Mouse (Mus musculus): Measurements from ENCODE around the gene Prcp.
A peak's percentile ranks its signal among the peaks of the same experiment; 100 is the strongest.

Gene Prcp

DNA sequence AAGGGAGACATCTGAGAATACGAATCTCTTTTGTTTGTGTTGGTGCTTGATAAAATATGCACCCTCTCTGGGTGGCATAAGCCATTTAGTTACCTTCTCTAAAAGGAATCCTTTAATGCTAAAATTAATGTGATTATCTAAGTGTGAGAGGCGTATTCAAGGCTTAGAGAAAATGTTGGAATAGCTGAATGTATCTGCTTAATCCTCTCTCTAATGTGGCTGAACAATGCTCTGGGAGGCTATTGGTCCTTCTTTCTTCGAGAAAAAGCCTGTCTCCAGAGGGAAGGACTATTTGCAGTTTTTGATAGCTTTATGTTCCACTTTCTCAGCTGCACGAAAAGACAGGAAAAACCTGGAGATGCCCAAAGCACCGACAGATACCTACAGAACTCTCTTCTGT, 62.5 kb downstream of the Prcp start:
- TF ChIP-seq GATA4 (IDR thresholded peaks at IDR 0.05; ENCODE audit: insufficient replicate concordance, low read length) = no peak

DNA sequence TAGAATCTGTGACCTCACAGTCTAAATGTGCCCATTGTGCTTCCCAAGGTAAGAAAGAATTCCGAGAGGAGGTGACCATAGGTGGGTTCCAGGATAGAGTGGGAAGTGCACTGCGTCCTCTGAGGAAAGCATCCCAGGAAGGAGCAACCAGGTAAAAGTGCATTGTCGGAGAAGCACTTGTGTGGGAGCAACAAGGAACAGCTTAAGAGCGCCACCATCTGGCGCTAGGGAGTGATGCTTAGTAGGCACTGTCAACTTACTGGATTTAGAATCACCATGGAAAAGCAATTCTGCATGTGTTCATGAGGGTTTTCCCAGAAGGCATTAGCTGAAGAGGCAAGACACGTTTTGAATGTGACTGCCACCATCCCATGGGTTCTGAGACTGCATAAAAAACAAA, 63.7 kb downstream of the Prcp start:
- no peak for TF ChIP-seq GATA4 (IDR thresholded peaks at IDR 0.05; ENCODE audit: insufficient replicate concordance, low read length)

DNA sequence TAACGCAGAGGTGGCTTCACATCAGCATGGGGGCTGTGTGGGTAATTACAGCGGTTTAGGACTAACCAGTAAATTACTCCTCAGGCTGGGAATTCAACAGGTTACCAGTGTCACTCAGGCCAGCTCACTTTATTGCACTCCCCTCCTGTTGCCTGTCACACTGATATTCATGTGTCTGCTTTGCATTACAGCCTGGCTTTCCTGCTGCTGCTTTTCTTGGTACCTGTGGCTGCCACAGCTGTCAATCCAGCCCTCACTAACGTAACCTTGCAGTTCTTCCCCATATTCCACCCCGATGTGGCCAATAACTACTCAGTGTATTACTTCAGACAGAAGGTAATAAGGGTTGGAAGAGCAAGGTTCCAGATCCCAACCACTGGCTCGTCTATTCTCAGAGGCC, 65.5 kb downstream of the Prcp start:
- no peak for TF ChIP-seq GATA4 (IDR thresholded peaks at IDR 0.05; ENCODE audit: insufficient replicate concordance, low read length)

DNA sequence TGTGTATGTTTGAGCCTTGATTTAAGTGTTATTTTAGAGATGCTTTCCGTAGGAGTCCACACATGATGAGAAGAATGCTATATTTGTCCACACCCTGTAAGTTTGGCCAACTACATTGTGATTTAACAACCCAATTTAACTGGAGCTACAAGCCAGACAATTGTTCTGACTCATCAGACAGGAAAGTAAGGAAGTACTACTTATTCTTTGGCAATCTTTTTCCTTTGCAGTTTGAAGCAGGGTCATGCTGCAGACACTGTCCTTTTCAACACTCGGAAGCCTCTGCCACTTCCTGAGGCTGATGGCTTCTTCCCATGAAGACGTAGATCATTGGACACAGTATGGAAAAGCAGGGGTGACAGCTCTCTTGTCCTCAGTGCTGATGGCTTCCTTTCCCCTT, 76.5 kb downstream of the Prcp start:
- TF ChIP-seq GATA4 (IDR thresholded peaks at IDR 0.05; ENCODE audit: insufficient replicate concordance, low read length) = peak; percentile 91

DNA sequence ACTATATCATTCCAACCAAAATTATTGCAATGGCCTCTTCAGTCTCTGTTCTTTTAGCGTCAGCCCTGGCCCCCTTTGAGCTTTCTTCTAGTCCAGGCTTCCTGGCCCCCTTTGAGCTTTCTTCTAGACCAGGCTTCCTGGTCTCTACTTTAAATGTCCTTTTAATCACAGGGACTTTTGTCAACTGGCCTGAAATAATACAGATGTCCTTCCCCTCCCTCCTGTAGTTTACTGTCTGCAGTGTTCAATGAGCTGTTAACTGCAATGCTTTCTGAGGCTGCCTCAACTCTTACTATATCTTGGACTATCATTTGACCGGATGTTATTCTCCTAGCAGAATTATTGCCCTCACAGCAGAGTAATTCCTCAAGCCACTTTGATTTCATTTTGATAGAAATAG, 77.9 kb downstream of the Prcp start:
- no peak for TF ChIP-seq GATA4 (IDR thresholded peaks at IDR 0.05; ENCODE audit: insufficient replicate concordance, low read length)

DNA sequence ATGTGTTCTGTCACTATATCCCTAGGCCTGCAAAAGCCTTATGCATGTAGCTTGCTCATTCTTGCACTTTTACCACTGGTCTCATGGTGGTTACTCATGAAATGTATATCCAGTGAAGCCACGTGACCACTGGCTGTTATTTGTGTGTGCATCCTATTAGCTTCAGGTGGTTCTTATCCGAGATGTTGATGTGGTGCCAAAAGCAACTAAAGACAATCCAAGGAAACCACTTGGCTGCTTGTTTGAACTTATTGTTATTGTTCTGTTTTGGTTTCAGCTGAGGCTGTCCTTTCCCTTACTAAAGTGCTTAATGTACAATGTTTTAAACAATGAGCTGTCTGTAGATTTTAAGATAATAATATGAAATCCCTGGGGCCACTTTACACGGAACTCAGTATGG, 85.5 kb downstream of the Prcp start:
- no peak for TF ChIP-seq GATA4 (IDR thresholded peaks at IDR 0.05; ENCODE audit: insufficient replicate concordance, low read length)

DNA sequence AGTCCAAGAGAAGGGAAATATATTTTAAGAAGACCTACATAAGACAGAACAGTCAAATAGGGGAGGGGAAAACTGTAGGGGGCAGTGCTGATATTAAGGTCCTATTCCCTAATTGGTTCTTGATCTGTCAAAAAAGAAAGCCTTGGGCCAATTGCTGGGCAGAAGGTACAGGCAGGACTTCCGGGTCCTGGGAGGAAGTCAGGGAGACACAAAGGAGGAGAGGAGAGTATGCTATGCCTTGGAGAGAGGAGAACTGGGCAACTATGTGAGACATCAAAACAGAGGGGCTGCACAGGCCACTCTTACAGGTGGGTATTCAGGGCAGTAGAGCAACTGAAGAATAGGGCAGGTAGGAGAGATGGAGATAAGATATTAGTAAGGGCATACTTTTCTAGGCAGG, 87.6 kb downstream of the Prcp start:
- TF ChIP-seq GATA4 (IDR thresholded peaks at IDR 0.05; ENCODE audit: insufficient replicate concordance, low read length) = no peak

DNA sequence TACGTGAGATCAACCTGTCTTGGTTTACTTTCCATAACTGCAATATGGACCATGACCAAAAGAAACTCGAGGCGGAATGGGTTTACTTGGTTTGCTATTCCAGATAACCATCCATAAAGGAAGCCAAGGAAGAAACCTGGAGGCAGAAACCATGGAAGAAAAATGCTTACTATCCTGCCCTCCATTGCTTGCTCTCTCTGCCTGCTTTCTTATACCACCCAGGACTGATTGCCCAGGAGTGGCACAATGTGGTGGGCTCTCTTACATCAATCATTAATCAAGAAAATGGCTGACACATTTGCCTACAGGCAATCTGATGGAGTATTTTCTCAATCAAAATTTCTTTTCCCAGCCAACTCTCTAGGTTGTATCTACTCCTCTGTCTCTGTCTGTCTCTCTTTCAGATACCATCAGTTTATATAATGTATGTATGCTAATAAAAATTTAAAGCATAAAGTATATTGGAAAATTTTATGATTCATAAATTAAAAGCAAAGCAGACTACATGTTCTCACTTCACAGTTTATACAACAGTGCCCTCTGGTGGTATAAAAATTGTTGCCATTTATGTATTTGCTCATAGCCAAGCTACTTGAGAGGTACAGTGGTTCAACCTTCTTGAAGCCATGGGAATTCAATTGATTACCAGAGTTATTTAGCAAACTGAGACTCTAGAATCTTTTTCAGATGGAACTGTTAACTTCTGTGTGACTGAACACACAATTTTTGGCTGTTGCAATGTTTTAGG, 90.7 kb downstream of the Prcp start:
- TF ChIP-seq GATA4 (IDR thresholded peaks at IDR 0.05; ENCODE audit: insufficient replicate concordance, low read length) = no peak

DNA sequence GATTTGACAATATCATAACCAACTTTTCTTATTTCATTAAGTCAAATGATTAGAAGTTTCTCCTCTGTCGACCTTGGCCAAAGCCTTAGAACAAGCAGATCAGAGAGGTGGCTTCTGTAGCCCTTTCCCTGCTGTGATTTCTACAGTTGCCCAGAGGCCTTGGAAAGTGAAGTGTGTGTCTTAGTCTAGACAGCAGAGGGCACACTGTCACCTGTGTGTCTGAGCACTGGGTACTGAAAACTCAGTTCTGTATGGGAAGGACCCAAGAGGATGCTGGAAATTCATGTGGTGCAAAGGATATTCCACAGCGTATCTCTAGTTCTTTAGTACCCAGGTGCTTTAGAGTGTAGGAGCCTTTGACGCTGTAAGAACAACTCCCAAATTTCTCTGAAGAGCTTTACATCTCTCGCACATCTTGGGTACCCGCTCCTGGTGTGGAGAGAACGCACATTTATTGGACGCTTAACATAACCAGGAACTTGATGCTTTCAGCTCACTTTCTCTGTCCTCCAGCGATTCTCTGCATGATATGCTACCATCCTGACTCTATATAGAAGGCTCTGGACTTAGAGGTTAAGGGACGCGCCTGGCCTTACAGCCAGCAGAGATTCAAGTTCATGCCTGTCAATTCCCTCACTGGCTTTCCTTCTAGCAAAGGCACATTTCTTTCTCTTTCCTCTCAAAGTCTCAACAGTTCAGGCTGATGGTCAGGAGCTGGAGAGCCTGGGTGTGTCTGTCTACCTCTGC, 93.3 kb downstream of the Prcp start:
- no peak for TF ChIP-seq GATA4 (IDR thresholded peaks at IDR 0.05; ENCODE audit: insufficient replicate concordance, low read length)

DNA sequence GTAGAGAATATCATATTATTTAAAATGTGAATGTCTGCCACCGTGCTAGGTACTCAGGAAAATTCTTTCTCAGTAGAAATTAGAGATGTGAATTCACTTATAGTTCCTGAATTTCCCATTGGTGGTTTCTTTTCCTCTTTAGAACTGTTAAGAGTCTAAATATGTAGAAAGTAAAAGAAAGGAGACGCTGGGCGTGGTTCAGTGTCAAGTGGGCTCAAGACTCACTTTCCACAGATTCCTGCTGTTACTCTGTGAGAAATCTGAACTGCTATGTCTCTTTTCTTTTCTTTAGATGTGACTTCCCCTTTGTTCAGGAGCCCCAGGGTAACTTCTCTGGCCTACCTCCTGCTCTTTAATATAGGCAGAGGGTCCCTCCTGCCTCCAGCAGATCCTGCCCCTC, 103.2 kb downstream of the Prcp start:
- TF ChIP-seq GATA4 (IDR thresholded peaks at IDR 0.05; ENCODE audit: insufficient replicate concordance, low read length) = no peak

DNA sequence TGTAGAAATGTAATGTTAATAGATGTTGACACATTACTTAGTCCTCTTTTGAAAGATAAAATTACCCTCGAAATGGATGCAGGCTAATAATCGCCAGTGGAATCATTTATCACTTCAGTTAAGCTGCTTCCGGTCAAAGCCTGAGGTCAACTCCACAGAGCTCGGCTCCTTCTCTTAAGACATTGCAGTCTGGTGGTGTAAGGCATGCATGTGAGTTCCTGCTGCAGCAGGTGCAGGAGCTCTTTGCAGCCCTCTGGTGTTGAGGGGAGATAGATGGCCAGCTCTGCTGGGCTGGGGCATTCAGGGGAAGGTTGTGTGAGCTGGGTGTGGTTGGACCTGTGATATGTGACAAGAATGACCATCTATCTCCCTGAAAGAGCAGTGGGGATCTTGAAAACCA, 104.0 kb downstream of the Prcp start:
- TF ChIP-seq GATA4 (IDR thresholded peaks at IDR 0.05; ENCODE audit: insufficient replicate concordance, low read length) = no peak

DNA sequence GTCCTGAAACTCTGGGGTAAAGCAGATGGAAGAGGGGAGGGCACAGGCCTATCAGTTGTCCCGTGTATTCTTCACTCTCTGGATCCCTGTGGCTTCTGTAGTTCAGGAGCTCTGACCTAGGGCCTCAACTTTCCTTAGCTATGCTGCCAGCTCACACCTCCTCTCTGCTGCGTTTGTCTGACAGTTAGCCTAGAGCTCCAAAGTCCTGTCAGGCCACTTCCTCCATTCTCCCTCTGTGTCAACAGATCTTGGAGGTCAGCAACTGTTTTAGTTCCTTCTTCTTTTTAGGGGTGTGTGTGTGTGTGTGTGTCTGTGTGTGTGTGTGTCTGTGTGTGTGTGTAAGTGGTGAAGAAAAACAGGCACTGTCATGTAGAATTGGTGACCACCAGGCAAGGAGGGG, 106.5 kb downstream of the Prcp start:
- TF ChIP-seq GATA4 (IDR thresholded peaks at IDR 0.05; ENCODE audit: insufficient replicate concordance, low read length) = no peak

DNA sequence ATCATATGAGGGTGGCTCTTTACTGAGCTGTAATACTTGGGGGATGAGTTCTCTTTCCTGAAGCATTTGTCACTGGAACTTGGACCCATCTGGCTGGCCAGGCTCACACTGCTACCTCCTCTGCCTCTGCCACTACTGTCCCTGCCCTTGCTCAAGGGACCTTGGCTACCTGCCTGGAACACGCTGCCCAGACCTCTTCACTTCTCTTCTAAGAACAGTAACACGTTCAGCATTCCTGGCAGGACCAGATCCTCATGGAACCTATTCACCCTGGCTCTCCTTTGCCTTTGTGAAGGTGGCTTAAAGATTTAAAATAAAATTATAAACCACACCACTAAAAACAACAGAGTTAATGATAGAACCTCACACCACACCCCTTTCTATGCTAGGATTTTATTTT, 107.6 kb downstream of the Prcp start:
- TF ChIP-seq GATA4 (IDR thresholded peaks at IDR 0.05; ENCODE audit: insufficient replicate concordance, low read length) = no peak
